Mouse (Mus musculus) heart, postnatal 0 days (tissue): ENCODE results near the gene Htra2. TPM values are rescaled to one million over a fixed set of nuclear protein-coding genes. Genes with fewer than 3 reads are reported as not detected.

ENCODE experiments used
- ATAC-seq: fragments of 200-750 bp; cut with Nextera tagmentation; 2 replicates; pipeline ENCODE4 v1.8.0; 2017; ENCODE audit warnings: low read depth, moderate number of reproducible peaks, moderate library complexity; ENCODE audit not compliant: insufficient read depth
- DNase-seq: peaks from one replicate; pipeline ENCODE4 v3.0.0-alpha.2; 2016; ENCODE audit warnings: low spot score
- H3K27ac ChIP-seq: fragments of 300-500 bp; sonication (generic); 2 replicates; pipeline ENCODE4 v1.5.1; 2014; ENCODE audit warnings: low read depth, mild to moderate bottlenecking
- H3K27me3 ChIP-seq: fragments of 300-500 bp; sonication (generic); 2 replicates; pipeline ENCODE4 v1.6.1; 2014; ENCODE audit warnings: low read length, mixed read lengths; ENCODE audit not compliant: control insufficient read depth, insufficient read depth
- H3K36me3 ChIP-seq: fragments of 300-500 bp; sonication (generic); replicated peaks from 2 replicates; pipeline ENCODE4 v1.6.1; 2014; ENCODE audit warnings: low read length, mixed read lengths; ENCODE audit not compliant: control insufficient read depth, insufficient read depth
- H3K4me1 ChIP-seq: fragments of 300-500 bp; sonication (generic); 2 replicates; pipeline ENCODE4 v1.6.1; 2014; ENCODE audit warnings: antibody characterized with exemption; ENCODE audit not compliant: control insufficient read depth, insufficient read depth
- H3K4me2 ChIP-seq: fragments of 300-500 bp; sonication (generic); 2 replicates; pipeline ENCODE4 v1.6.1; 2014; ENCODE audit warnings: low read depth, mild to moderate bottlenecking, low read length, moderate library complexity
- H3K4me3 ChIP-seq: fragments of 300-500 bp; sonication (generic); 2 replicates; pipeline ENCODE4 v1.5.1; 2014; ENCODE audit warnings: low read depth, low read length
- H3K9ac ChIP-seq: fragments of 300-500 bp; sonication (generic); replicated peaks from 2 replicates; pipeline ENCODE4 v1.6.1; 2014; ENCODE audit warnings: low read depth, low read length, mixed read lengths
- H3K9me3 ChIP-seq: fragments of 300-500 bp; sonication (generic); replicated peaks from 2 replicates; pipeline ENCODE4 v1.6.1; 2016; ENCODE audit warnings: low read length; ENCODE audit not compliant: control insufficient read depth
- CTCF ChIP-seq: IDR thresholded peaks from 2 replicates; pipeline ENCODE4 v1.5.1; 2016; ENCODE audit warnings: antibody characterized with exemption, control low read depth, low read depth
- EP300 ChIP-seq: IDR thresholded peaks from 2 replicates; pipeline ENCODE4 v1.6.1; 2016; ENCODE audit warnings: antibody characterized with exemption, low read depth
- WGBS: fragments of 180-500 bp; shearing (Covaris S2); extraction: QIAGEN DNeasy Blood & Tissue Kit; methylation state at CpG from one replicate; pipeline ENCODE4 v1.1.7; 2014; 5-methylcytosine and 5-hydroxymethylcytosine counted together
- polyA plus RNA-seq: library from polyadenylated mRNA; unstranded; fragments of >200 nt; fragmentation: Nextera tagmentation; extraction: Ambion mirVana; gene quantifications from 2 replicates; pipeline ENCODE4 v1.2.1, GENCODE M21; 2015
- total RNA-seq: library from RNA; depleted of rRNA; stranded (reverse); fragments of >200 nt; gene quantifications from 2 replicates; pipeline ENCODE4 v1.2.3, GENCODE M21; 2014; ENCODE audit warnings: low replicate concordance

The Htra2 gene
- total and polyA plus RNA-seq, 2 experiments from 2014 or later = 50.3 to 61.9 TPM

DNA sequence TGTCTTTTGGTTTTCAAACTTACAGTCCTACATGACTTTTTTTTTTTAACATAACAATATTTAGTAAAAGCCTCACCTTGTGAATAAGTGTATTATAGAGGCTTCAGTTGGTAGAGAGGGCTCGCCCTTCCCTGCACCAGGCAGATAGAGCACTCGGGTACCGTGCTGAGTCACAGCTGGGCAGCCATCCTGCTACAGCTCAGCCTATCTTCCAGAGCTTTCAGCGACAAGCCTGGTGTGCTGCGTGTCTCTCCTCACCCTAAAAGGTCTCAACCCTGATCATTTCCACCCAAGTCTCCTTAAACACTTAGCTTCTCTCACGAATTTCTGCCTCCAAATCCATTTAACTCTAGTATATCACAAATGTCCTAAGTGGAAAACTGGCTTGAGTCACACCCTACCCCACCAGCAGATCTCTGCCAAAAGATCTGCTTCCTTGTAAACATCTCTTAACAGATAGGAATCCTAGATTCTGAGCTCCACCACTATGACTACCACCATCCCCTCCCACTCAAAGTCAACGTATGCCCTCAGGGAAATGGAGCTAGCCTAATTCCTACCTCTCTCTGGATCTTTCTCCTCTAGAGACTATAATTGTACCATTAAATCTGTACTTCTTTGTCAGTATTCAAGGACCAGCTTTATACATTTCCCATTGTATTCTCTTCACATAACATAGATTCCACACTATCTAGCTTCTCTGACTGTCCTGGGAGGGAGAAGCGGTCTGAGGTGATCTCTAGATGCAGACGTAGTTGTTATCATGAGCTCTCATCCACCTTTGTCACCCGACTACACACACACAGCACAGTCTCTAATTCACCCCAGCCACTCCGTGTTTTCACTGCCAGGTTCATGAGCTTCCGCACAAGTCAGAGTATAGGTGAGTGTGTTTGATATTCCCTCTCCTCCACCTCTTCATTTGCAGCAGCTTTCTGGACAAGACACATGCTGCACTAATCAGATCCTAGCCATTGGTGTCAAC lies 40.3 kb downstream of the Htra2 start:
- WGBS = 40% methylated on average over 12 of the region's 12 CpGs
- ATAC-seq = no peak
- Histone ChIP-seq H3K4me1 (0 out of 2 replicates have a peak, but pooled peaks cover 3% of the 10 kb centered on the region), H3K27ac (no peak overlapping the region), H3K4me3 (no peak overlapping the region), H3K27me3 (no peaks in the 10 kb centered on the region), H3K4me2 (no peak overlapping the region), H3K36me3 (no peaks in the 10 kb centered on the region), H3K9ac (no peak overlapping the region; the same call in 1 of the 2 replicates), H3K9me3 (no peaks in the 10 kb centered on the region)
- no peak for DNase-seq
- TF ChIP-seq CTCF = no peak

DNA sequence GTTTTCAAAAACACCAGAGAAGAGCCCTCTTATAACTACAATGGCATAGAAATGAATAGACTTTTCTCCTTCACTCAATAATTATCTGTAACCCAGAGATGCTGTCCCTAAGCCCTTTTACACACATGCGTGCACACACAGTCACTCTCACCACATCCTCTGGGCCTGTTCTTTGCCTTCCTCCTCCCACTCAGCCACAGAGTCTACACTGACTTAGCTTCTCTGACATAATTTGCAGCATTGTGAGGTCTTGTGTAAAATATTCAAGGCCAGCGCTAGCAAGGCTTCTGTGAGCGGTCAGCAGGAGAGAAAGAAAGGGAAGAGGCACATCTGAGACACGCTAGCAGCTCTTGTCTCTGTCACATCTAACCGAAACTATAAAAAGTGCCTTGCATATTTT lies 41.6 kb downstream of the Htra2 start:
- DNase-seq = no peak
- Histone ChIP-seq H3K4me1 (0 out of 2 replicates have a peak, but pooled peaks cover 3% of the 10 kb centered on the region), H3K27ac (no peak overlapping the region), H3K4me2 (no peak overlapping the region), H3K27me3 (no peaks in the 10 kb centered on the region), H3K36me3 (no peaks in the 10 kb centered on the region), H3K4me3 (no peak overlapping the region), H3K9ac (no peak overlapping the region), H3K9me3 (no peaks in the 10 kb centered on the region)
- ATAC-seq = no peak
- TF ChIP-seq CTCF (no peak), EP300 (no peak)
- 73% methylated on average over 5 of the region's 5 CpGs for WGBS

DNA sequence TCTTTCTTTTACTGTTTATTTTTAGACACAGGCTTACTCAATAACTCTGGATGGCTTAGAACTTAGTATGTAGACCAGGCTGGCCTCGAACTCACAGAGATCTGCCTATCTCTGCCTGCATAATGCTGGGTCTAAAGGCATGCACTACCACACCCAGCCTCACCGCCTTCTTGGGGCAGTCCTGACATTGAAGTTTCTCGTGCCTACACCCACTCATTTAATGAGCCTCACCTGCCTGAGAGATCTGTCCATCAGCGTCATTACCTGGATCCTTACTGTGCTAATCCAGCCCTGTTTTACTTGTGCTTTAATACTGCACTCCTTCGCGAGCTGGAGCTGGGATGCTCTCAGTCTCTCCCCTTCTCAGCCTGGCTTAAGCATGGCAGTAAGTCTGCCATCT lies 43.3 kb downstream of the Htra2 start:
- no peaks in the 10 kb centered on the region for H3K9me3 ChIP-seq
- H3K4me3 ChIP-seq = no peak overlapping the region
- no peaks in the 10 kb centered on the region for H3K27me3 ChIP-seq
- no peaks in the 10 kb centered on the region for H3K36me3 ChIP-seq
- DNase-seq = no peak
- TF ChIP-seq EP300 (no peak), CTCF (no peak)
- H3K9ac ChIP-seq = no peak overlapping the region
- no peak overlapping the region for H3K4me2 ChIP-seq
- 0 out of 2 replicates have a peak, but pooled peaks cover 3% of the 10 kb centered on the region for H3K4me1 ChIP-seq
- no peak overlapping the region for H3K27ac ChIP-seq
- WGBS = 80% methylated on average over 6 of the region's 6 CpGs
- ATAC-seq = no peak

DNA sequence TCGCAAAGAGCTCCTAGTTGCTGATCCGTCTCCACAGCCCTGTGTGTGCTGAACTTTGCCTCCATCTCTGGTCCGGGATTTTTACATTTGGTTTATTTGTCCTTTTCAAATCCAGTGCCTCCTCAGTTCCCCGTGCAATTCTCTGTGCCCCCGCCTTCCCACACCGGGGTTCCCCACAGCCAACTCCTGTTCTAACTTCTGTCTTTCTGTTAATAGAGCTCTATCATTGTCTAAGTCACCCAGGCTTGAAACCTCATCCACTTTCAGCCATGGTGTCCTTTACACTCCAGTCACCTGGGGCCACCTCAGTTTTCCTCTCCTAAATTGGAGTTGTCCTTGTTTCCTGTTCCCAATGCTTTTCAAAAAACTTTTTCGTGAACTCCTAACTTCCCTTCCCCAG lies 43.8 kb downstream of the Htra2 start:
- no peak for ATAC-seq
- 0 out of 2 replicates have a peak, but pooled peaks cover 3% of the 10 kb centered on the region for H3K4me1 ChIP-seq
- no peak overlapping the region for H3K9ac ChIP-seq
- no peaks in the 10 kb centered on the region for H3K36me3 ChIP-seq
- no peak overlapping the region for H3K4me2 ChIP-seq
- H3K27ac ChIP-seq = no peak overlapping the region
- H3K4me3 ChIP-seq = no peak overlapping the region
- H3K27me3 ChIP-seq = no peaks in the 10 kb centered on the region
- TF ChIP-seq EP300 = no peak
- no peak for TF ChIP-seq CTCF
- no peaks in the 10 kb centered on the region for H3K9me3 ChIP-seq
- DNase-seq = no peak
- WGBS = 83% methylated on average over 7 of the region's 7 CpGs

DNA sequence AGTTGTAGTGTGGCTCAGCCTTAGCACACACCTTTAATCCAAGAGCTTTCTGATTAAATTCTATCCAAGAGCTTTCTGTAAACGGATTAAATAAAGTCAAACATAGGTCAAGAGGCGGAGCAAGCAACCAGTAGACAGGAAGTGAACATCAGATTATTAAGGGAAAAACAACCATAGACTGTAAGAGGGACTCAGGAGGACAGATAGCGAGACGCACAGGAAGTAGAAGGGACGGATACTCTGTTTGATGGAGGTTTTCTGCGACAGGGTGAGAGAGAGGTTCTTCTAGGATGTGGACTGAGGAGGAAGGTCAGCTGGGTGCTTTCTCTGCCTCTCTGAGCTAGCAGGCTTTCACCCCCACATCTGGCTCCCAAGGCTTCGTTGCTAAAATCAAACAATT lies 45.1 kb downstream of the Htra2 start:
- ATAC-seq = no peak
- no peak overlapping the region for H3K4me2 ChIP-seq
- no peaks in the 10 kb centered on the region for H3K9me3 ChIP-seq
- no peaks in the 10 kb centered on the region for H3K27me3 ChIP-seq
- H3K4me1 ChIP-seq = peaks cover 7% of the 10 kb centered on the region; the same call in 1 of the 2 replicates
- H3K4me3 ChIP-seq = no peak overlapping the region
- H3K36me3 ChIP-seq = no peaks in the 10 kb centered on the region
- WGBS = 49% methylated on average over 7 of the region's 7 CpGs
- DNase-seq = no peak
- H3K9ac ChIP-seq = no peak overlapping the region
- no peak overlapping the region for H3K27ac ChIP-seq
- TF ChIP-seq CTCF = no peak
- TF ChIP-seq EP300 = no peak
